Mouse (Mus musculus) inflammation-experienced regulatory T-cells (primary cell): ENCODE data around the gene Slc24a4. TPM values are rescaled to one million over a fixed set of nuclear protein-coding genes. Genes with fewer than 3 reads are reported as not detected.

Experiments
- polyA plus RNA-seq, 2 experiments: library from polyadenylated mRNA; unstranded; fragments of 100-300 nt; shearing (Covaris generic); gene quantifications; one replicate each; pipeline ENCODE4 v1.2.1; 2017

Gene Slc24a4
- polyA plus RNA-seq, result under 1 TPM in 1 of 2 experiments, not detected in 1; 0.17 TPM

GRCm38 (mm10) chr12:102128081-102128790 is at the start of gene Slc24a4:
Gene Slc24a4, plus strand, starts transcription at chr12:102128733.

GRCm38 (mm10) chr12:102282763-102283482 is 154.4 kb downstream of the Slc24a4 start, which contains the start of gene Rin3:
Gene Rin3, plus strand, starts transcription at chr12:102283048.

Other genes starting within 250 kb of the Slc24a4 start
- gene Trip11, start 215.5 kb upstream of the Slc24a4 start, polyA plus RNA-seq, result 10 to 100 TPM; 61.9 to 65.7 TPM
- gene Atxn3, start 170.5 kb upstream of the Slc24a4 start, polyA plus RNA-seq, result 10 to 100 TPM; 18.5 to 21.7 TPM
- 10 to 100 TPM; 25.3 to 27.3 TPM for gene Cpsf2, start 152.7 kb upstream of the Slc24a4 start, polyA plus RNA-seq
- 10 to 100 TPM; 72.4 to 82.4 TPM for gene Rin3, start 154.3 kb downstream of the Slc24a4 start, polyA plus RNA-seq